9 mouse cellular contexts compared by ENCODE assay signal in the genomic region with DNA sequence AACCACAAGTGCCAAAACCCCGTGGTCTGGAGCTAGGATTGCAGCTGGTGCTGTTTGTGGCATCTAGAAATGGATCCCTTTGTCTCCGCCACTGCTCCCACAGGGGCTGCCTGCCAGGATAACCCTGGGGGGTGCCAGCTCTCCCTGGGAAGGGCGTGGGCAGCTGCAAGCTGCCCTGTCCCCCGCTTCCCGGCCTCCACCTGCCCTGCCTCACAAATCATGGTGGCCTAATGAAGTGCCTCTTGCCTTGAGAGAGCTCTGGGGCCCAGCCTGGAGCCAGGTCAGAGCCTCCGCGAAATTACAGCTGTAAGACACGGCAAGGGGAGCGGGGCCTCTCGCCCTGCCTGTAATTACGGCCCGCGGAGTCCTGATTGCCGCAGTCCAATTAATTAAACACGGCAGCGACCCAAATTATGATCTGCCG.
DNase-seq lines count a peak whose midpoint lies in the region; ATAC-seq and TF ChIP-seq lines count a peak whose summit lies in the region.
"Had no signal": no experiment of that assay in that cellular context is flagged by ENCODE, and none has a peak within 500 bp of the region (broad histone marks: within the 10 kb centered on the region; RNA-seq: fewer than 3 reads in every experiment).

No protein-coding gene starts in this region.

- H3K4me1 ChIP-seq in forebrain, embryonic 15.5 days, result peaks cover 28% of the 10 kb centered on the region
- H3K4me1 ChIP-seq in lung, postnatal 0 days (ENCODE audit: insufficient read depth, low read depth, low read length), result 0 out of 2 replicates have a peak, but pooled peaks cover 5% of the 10 kb centered on the region

- no peaks in the 10 kb centered on the region for H3K36me3 ChIP-seq in C2C12 (ENCODE audit: control insufficient read depth, insufficient read depth)
- H3K36me3 ChIP-seq in forebrain, embryonic 15.5 days, result no peaks in the 10 kb centered on the region
- H3K36me3 ChIP-seq in lung, postnatal 0 days (ENCODE audit: insufficient read depth, low read length), result no peaks in the 10 kb centered on the region

- TF ChIP-seq CTCF in C2C12 (IDR thresholded peaks at IDR 0.05; ENCODE audit: control insufficient read depth, insufficient read depth, insufficient read length), result no peak
- TF ChIP-seq CTCF in left cerebral cortex, adult 2 months (IDR thresholded peaks at IDR 0.05), result no peak
- TF ChIP-seq CTCF in lung, postnatal 0 days (IDR thresholded peaks at IDR 0.05), result no peak

- WGBS in forebrain, embryonic 15.5 days, result 2% methylated on average over 17 of the region's 17 CpGs
- WGBS in lung, postnatal 0 days, result 25% methylated on average over 17 of the region's 17 CpGs

- H3K27me3 ChIP-seq in C2C12 (ENCODE audit: control insufficient read depth, insufficient read depth, insufficient read length), result no peaks in the 10 kb centered on the region
- no peaks in the 10 kb centered on the region for H3K27me3 ChIP-seq in forebrain, embryonic 15.5 days
- H3K27me3 ChIP-seq in lung, postnatal 0 days (replicated peaks; ENCODE audit: insufficient read depth, low read length), result no peaks in the 10 kb centered on the region

- DNase-seq in adrenal gland, postnatal 36 days, result peak; percentile 16 to 31
- no peak for DNase-seq in adrenal gland, adult 18-20 months (ENCODE audit: low spot score in 2 of 2)
- DNase-seq in left cerebral cortex, adult 2 months (ENCODE audit: extremely low spot score in 1 of 2, low spot score in 2 of 2), result peak in 1 of 2 experiments; percentile 55
- peak; percentile 78 for DNase-seq in skeletal muscle tissue, adult 2 months (ENCODE audit: low read depth, low spot score)
- no peak for DNase-seq in lung, postnatal 0 days (ENCODE audit: low spot score)
- DNase-seq in lung, postnatal 36 days, result no peak

- intact Hi-C loops in left cerebral cortex, adult 2 months (cut with DNase I), result no loop called here

- H3K27ac ChIP-seq in forebrain, embryonic 15.5 days (replicated peaks), result peak overlapping the region; percentile 86
- H3K27ac ChIP-seq in left cerebral cortex, adult 2 months, result peak overlapping the region; percentile 66; the same call in 1 of the 2 replicates
- H3K27ac ChIP-seq in lung, postnatal 0 days (ENCODE audit: low read length), result no peak overlapping the region
- H3K27ac ChIP-seq: macrophage had no signal

- no peak overlapping the region for H3K4me3 ChIP-seq in C2C12 (ENCODE audit: insufficient read depth, poor library complexity, severe bottlenecking)
- H3K4me3 ChIP-seq in forebrain, embryonic 15.5 days, result no peak overlapping the region
- H3K4me3 ChIP-seq in left cerebral cortex, adult 2 months, result no peak overlapping the region
- no peak overlapping the region for H3K4me3 ChIP-seq in lung, postnatal 0 days (ENCODE audit: low read depth, low read length)

- no peak overlapping the region; the same call in 1 of the 2 replicates for H3K9ac ChIP-seq in forebrain, embryonic 15.5 days (replicated peaks)
- no peak overlapping the region for H3K9ac ChIP-seq in lung, postnatal 0 days (replicated peaks; ENCODE audit: low read depth)

- H3K9me3 ChIP-seq in forebrain, embryonic 15.5 days, result no peaks in the 10 kb centered on the region
- H3K9me3 ChIP-seq in lung, postnatal 0 days (ENCODE audit: low read length), result no peaks in the 10 kb centered on the region

- TF ChIP-seq EP300 in lung, postnatal 0 days (IDR thresholded peaks at IDR 0.05), result no peak

- no peaks in the 10 kb centered on the region for H3K79me2 ChIP-seq in C2C12 (ENCODE audit: control insufficient read depth, insufficient read depth)

- peak; percentile 59; the same call in 1 of the 2 replicates for ATAC-seq in forebrain, embryonic 15.5 days (replicated peaks)
- ATAC-seq in lung, postnatal 0 days, result no peak

- H3K4me2 ChIP-seq in forebrain, embryonic 15.5 days (replicated peaks), result peak overlapping the region; percentile 30
- H3K4me2 ChIP-seq in lung, postnatal 0 days (replicated peaks; ENCODE audit: low read depth, low read length), result no peak overlapping the region

- peak overlapping the region; percentile 27 for H3ac ChIP-seq in C2C12 (ENCODE audit: control insufficient read depth, insufficient read length, low read depth)

- no peaks in the 10 kb centered on the region for H3K79me3 ChIP-seq in C2C12 (ENCODE audit: low read depth)

TF ChIP-seq in C2C12, 6 proteins besides CTCF, POLR2A, EP300 and RAD21:
- TF ChIP-seq FOSL1 (IDR thresholded peaks at IDR 0.05; ENCODE audit: insufficient read depth, low read length, poor library complexity, severe bottlenecking) (no peak), MYOD1 (IDR thresholded peaks at IDR 0.05; ENCODE audit: control insufficient read depth, insufficient read length, low read depth) (peak; percentile 77), CEBPB (IDR thresholded peaks at IDR 0.05; ENCODE audit: low read depth) (no peak), MYOG (IDR thresholded peaks at IDR 0.05; ENCODE audit: control insufficient read depth, extremely low read depth, insufficient read length) (no peak), MAX (IDR thresholded peaks at IDR 0.05) (no peak), USF1 (IDR thresholded peaks at IDR 0.05; ENCODE audit: low read depth) (no peak)

Comparison
In these comparisons a context has a peak if more than half of its experiments do, and no peak if none do; other contexts are left out.
1. DNase-seq: peak in adrenal gland, postnatal 36 days (2 of 2) and skeletal muscle tissue, adult 2 months (single experiment); none in adrenal gland, adult 18-20 months (0 of 2), lung, postnatal 0 days (single experiment) and lung, postnatal 36 days (single experiment).